Comparison of ENCODE assay signal across 22 mouse cellular contexts in genomic region chr11:23392567-23392966, GRCm38 (mm10).
DNase-seq lines count a peak whose midpoint lies in the region; ATAC-seq and TF ChIP-seq lines count a peak whose summit lies in the region.
"Had no signal": no experiment of that assay in that cellular context is flagged by ENCODE, and none has a peak within 500 bp of the region (broad histone marks: within the 10 kb centered on the region; RNA-seq: fewer than 3 reads in every experiment).

No protein-coding gene starts in this region.

- H3K27me3 ChIP-seq in G1E (ENCODE audit: insufficient read depth, low read length) = no peaks in the 10 kb centered on the region
- no peaks in the 10 kb centered on the region for H3K27me3 ChIP-seq in liver, embryonic 14.5 days (ENCODE audit: control insufficient read depth, insufficient read depth, low read length)
- no peaks in the 10 kb centered on the region for H3K27me3 ChIP-seq in hindbrain, embryonic 13.5 days
- H3K27me3 ChIP-seq: CH12.LX; forebrain, embryonic 13.5 days; heart, embryonic 15.5 days; hindbrain, embryonic 15.5 days had no signal

- no peak overlapping the region for H3K9ac ChIP-seq in liver, embryonic 14.5 days (replicated peaks)
- H3K9ac ChIP-seq in hindbrain, embryonic 13.5 days = no peak overlapping the region
- H3K9ac ChIP-seq: forebrain, embryonic 13.5 days; forebrain, postnatal 0 days; heart, embryonic 15.5 days; hindbrain, embryonic 15.5 days had no signal

- intact Hi-C loops in heart, postnatal 25 days (cut with DNase I) = no loop called here

- no peak overlapping the region for H3K4me3 ChIP-seq in G1E (ENCODE audit: low read depth, low read length)
- no peak overlapping the region for H3K4me3 ChIP-seq in liver, embryonic 14.5 days (ENCODE audit: insufficient read depth in 1 of 2, low read depth in 2 of 2, low read length in 2 of 2)
- no peak overlapping the region for H3K4me3 ChIP-seq in hindbrain, embryonic 13.5 days
- H3K4me3 ChIP-seq: embryonic facial prominence, embryonic 10.5 days; forebrain, embryonic 13.5 days; heart, adult 2 months; heart, embryonic 15.5 days; hindbrain, embryonic 10.5 days; hindbrain, embryonic 15.5 days had no signal

- ATAC-seq in G1E (ENCODE audit: extremely low read depth, insufficient number of reproducible peaks, low FRiP score, poor library complexity, severe bottlenecking) = peak; percentile 82
- ATAC-seq in liver, embryonic 14.5 days (ENCODE audit: insufficient read depth) = peak; percentile 72; the same call in 1 of the 2 replicates
- ATAC-seq in megakaryocyte progenitor cell, adult 5-6 weeks (replicated peaks; ENCODE audit: poor library complexity) = peak; percentile 73
- no peak for ATAC-seq in hindbrain, embryonic 13.5 days (ENCODE audit: low FRiP score)
- ATAC-seq: forebrain, embryonic 13.5 days; forebrain, postnatal 0 days had no signal

- peaks cover 64% of the 10 kb centered on the region for H3K4me1 ChIP-seq in G1E (ENCODE audit: insufficient read depth, low read depth, low read length)
- peaks cover 0 to 11% of the 10 kb centered on the region in 2 experiments; a peak in 2 of 4 replicates for H3K4me1 ChIP-seq in liver, embryonic 14.5 days (replicated peaks; ENCODE audit: control insufficient read depth in 2 of 2, insufficient read depth in 2 of 2, low read length in 1 of 2)
- no peaks in the 10 kb centered on the region for H3K4me1 ChIP-seq in hindbrain, embryonic 13.5 days (replicated peaks)
- H3K4me1 ChIP-seq: embryonic facial prominence, embryonic 10.5 days; forebrain, embryonic 13.5 days; heart, embryonic 15.5 days; hindbrain, embryonic 10.5 days; hindbrain, embryonic 15.5 days had no signal

- peaks cover 37% of the 10 kb centered on the region for H3K36me3 ChIP-seq in G1E (replicated peaks)
- peaks cover 21% of the 10 kb centered on the region for H3K36me3 ChIP-seq in liver, embryonic 14.5 days (replicated peaks; ENCODE audit: control insufficient read depth, insufficient read depth, low read depth)
- H3K36me3 ChIP-seq in hindbrain, embryonic 13.5 days = peaks cover 52% of the 10 kb centered on the region

- peak; percentile 75 for TF ChIP-seq EP300 in liver, embryonic 14.5 days (IDR thresholded peaks at IDR 0.05; ENCODE audit: low read depth)

- no peak overlapping the region for H3K4me2 ChIP-seq in liver, embryonic 14.5 days (ENCODE audit: low read depth)
- H3K4me2 ChIP-seq in hindbrain, embryonic 13.5 days = no peak overlapping the region
- H3K4me2 ChIP-seq: forebrain, embryonic 13.5 days; heart, embryonic 11.5 days; heart, embryonic 15.5 days; hindbrain, embryonic 15.5 days had no signal

- TF ChIP-seq CTCF in G1E (IDR thresholded peaks at IDR 0.05; ENCODE audit: low read depth, low read length) = no peak
- no peak for TF ChIP-seq CTCF in liver, embryonic 14.5 days (IDR thresholded peaks at IDR 0.05; ENCODE audit: low read depth)

- no peak overlapping the region for H3K27ac ChIP-seq in liver, embryonic 14.5 days
- no peak overlapping the region for H3K27ac ChIP-seq in hindbrain, embryonic 13.5 days
- H3K27ac ChIP-seq: embryonic facial prominence, embryonic 10.5 days; forebrain, embryonic 13.5 days; heart, adult 2 months; heart, embryonic 15.5 days; hindbrain, embryonic 10.5 days; hindbrain, embryonic 15.5 days had no signal

- DNase-seq in G1E (ENCODE audit: low spot score) = peak; percentile 41
- DNase-seq in c-Kit-positive CD71-positive TER-119-negative erythroid progenitor cells, embryonic 14.5 days (ENCODE audit: low read depth) = peak; percentile 42
- DNase-seq in liver, embryonic 14.5 days (ENCODE audit: low read depth in 3 of 3, low spot score in 3 of 3) = peak in 1 of 3 experiments; percentile 37
- DNase-seq in heart, postnatal 25 days (ENCODE audit: low spot score) = no peak
- DNase-seq in embryo, embryonic 10.5 days (ENCODE audit: low spot score) = no peak
- DNase-seq: adrenal gland, postnatal 10 days; cerebellum, adult 18-20 months; cerebellum, adult 9-11 months; cerebellum, postnatal 36 days; forebrain, postnatal 0 days; gastrocnemius, postnatal 14 days; heart, adult 2 months; heart, postnatal 14 days had no signal

- H3K9me3 ChIP-seq in G1E (replicated peaks) = no peaks in the 10 kb centered on the region
- H3K9me3 ChIP-seq in liver, embryonic 14.5 days (ENCODE audit: control insufficient read depth, low read length) = no peaks in the 10 kb centered on the region
- no peaks in the 10 kb centered on the region for H3K9me3 ChIP-seq in hindbrain, embryonic 13.5 days
- H3K9me3 ChIP-seq: embryonic facial prominence, embryonic 10.5 days; forebrain, embryonic 13.5 days; heart, embryonic 15.5 days; hindbrain, embryonic 10.5 days; hindbrain, embryonic 15.5 days had no signal

Comparison
In these comparisons a context has a peak if more than half of its experiments do, and no peak if none do; other contexts are left out.
1. DNase-seq: peak in G1E (single experiment) and c-Kit-positive CD71-positive TER-119-negative erythroid progenitor cells, embryonic 14.5 days (single experiment); none in heart, postnatal 25 days (single experiment) and embryo, embryonic 10.5 days (single experiment).